Mouse (Mus musculus) intestine, embryonic 15.5 days (tissue): ENCODE measurements around the gene Gm826. TPM values are rescaled to one million over a fixed set of nuclear protein-coding genes. Genes with fewer than 3 reads are reported as not detected.

Experiments
- polyA plus RNA-seq: library from polyadenylated mRNA; unstranded; fragments of >200 nt; fragmentation: Nextera tagmentation; extraction: Ambion mirVana; gene quantifications from 2 replicates; pipeline ENCODE4 v1.2.1, GENCODE M21; 2015

Gm826 gene
- polyA plus RNA-seq, 1 experiment from 2014 or later, result 15.1 TPM

Other genes with a start within 250 kb of the Gm826 start
- 10.1 and 12.0 TPM in 2 replicates for gene Mafb, start 32.9 kb upstream of the Gm826 start, polyA plus RNA-seq